Mouse (Mus musculus): ENCODE data around the gene Btbd9. TPM values are rescaled to one million over a fixed set of nuclear protein-coding genes. Genes with fewer than 3 reads are reported as not detected.

Gene Btbd9
- polyA plus RNA-seq, 1 experiment from 2014 or later: 63.4 TPM

- Histone ChIP-seq H3K9ac (ENCODE audit: low read length) (no peak overlapping the region), H3K9me3 (ENCODE audit: control insufficient read depth, low read length) (no peaks in the 10 kb centered on the region), H3K4me3 (ENCODE audit: low read depth, low read length) (no peak overlapping the region), H3K4me2 (ENCODE audit: low read depth, low read length, severe bottlenecking) (no peak overlapping the region), H3K27me3 (ENCODE audit: control insufficient read depth, insufficient read depth, low read length) (no peaks in the 10 kb centered on the region), H3K4me1 (replicated peaks; ENCODE audit: control insufficient read depth, insufficient read depth, low read length) (peaks cover 8% of the 10 kb centered on the region), H3K27ac (ENCODE audit: low read depth, low read length) (no peak overlapping the region), H3K36me3 (ENCODE audit: control insufficient read depth, insufficient read depth, low read length) (no peaks in the 10 kb centered on the region)
- DNase-seq (ENCODE audit: low spot score): no peak
- no peak for ATAC-seq (replicated peaks; ENCODE audit: low FRiP score)
- WGBS: 86% methylated on average over 8 of the region's 8 CpGs
Measured at GRCm38 (mm10) chr17:30573990-30574782, 2.1 kb downstream of the Btbd9 start.

- no peaks in the 10 kb centered on the region for H3K36me3 ChIP-seq (ENCODE audit: control insufficient read depth, insufficient read depth, low read length)
- no peak overlapping the region for H3K4me3 ChIP-seq (ENCODE audit: low read depth, low read length)
- no peaks in the 10 kb centered on the region for H3K9me3 ChIP-seq (ENCODE audit: control insufficient read depth, low read length)
- no peak overlapping the region for H3K27ac ChIP-seq (ENCODE audit: low read depth, low read length)
- no peaks in the 10 kb centered on the region for H3K27me3 ChIP-seq (ENCODE audit: control insufficient read depth, insufficient read depth, low read length)
- WGBS: 80% methylated on average over 3 of the region's 3 CpGs
- no peak overlapping the region for H3K4me2 ChIP-seq (ENCODE audit: low read depth, low read length, severe bottlenecking)
- DNase-seq (ENCODE audit: low spot score) (no peak), ATAC-seq (replicated peaks; ENCODE audit: low FRiP score) (no peak)
- H3K4me1 ChIP-seq (replicated peaks; ENCODE audit: control insufficient read depth, insufficient read depth, low read length): peaks cover 5% of the 10 kb centered on the region
- H3K9ac ChIP-seq (ENCODE audit: low read length): no peak overlapping the region
Measured at GRCm38 (mm10) chr17:30570971-30571370, 5.3 kb downstream of the Btbd9 start.

- Histone ChIP-seq H3K27ac (ENCODE audit: low read depth, low read length) (no peak overlapping the region), H3K9ac (ENCODE audit: low read length) (no peak overlapping the region), H3K27me3 (ENCODE audit: control insufficient read depth, insufficient read depth, low read length) (no peaks in the 10 kb centered on the region), H3K9me3 (ENCODE audit: control insufficient read depth, low read length) (no peaks in the 10 kb centered on the region), H3K4me3 (ENCODE audit: low read depth, low read length) (no peak overlapping the region), H3K4me2 (ENCODE audit: low read depth, low read length, severe bottlenecking) (no peak overlapping the region), H3K4me1 (replicated peaks; ENCODE audit: control insufficient read depth, insufficient read depth, low read length) (peaks cover 5% of the 10 kb centered on the region), H3K36me3 (ENCODE audit: control insufficient read depth, insufficient read depth, low read length) (no peaks in the 10 kb centered on the region)
- 87% methylated on average over 8 of the region's 8 CpGs for WGBS
- ATAC-seq (replicated peaks; ENCODE audit: low FRiP score) (no peak), DNase-seq (ENCODE audit: low spot score) (no peak)
Measured at GRCm38 (mm10) chr17:30570173-30570572, 6.1 kb downstream of the Btbd9 start.

- ATAC-seq (replicated peaks; ENCODE audit: low FRiP score) (no peak), DNase-seq (ENCODE audit: low spot score) (no peak)
- no peak overlapping the region for H3K27ac ChIP-seq (ENCODE audit: low read depth, low read length)
- no peak overlapping the region for H3K4me3 ChIP-seq (ENCODE audit: low read depth, low read length)
- no peaks in the 10 kb centered on the region for H3K4me1 ChIP-seq (replicated peaks; ENCODE audit: control insufficient read depth, insufficient read depth, low read length)
- H3K36me3 ChIP-seq (ENCODE audit: control insufficient read depth, insufficient read depth, low read length): no peaks in the 10 kb centered on the region
- no peaks in the 10 kb centered on the region for H3K9me3 ChIP-seq (ENCODE audit: control insufficient read depth, low read length)
- no peaks in the 10 kb centered on the region for H3K27me3 ChIP-seq (ENCODE audit: control insufficient read depth, insufficient read depth, low read length)
- H3K9ac ChIP-seq (ENCODE audit: low read length): no peak overlapping the region
- no peak overlapping the region for H3K4me2 ChIP-seq (ENCODE audit: low read depth, low read length, severe bottlenecking)
Measured at GRCm38 (mm10) chr17:30568473-30568872, 7.8 kb downstream of the Btbd9 start.

- no peak for ATAC-seq (replicated peaks; ENCODE audit: low FRiP score)
- no peaks in the 10 kb centered on the region for H3K4me1 ChIP-seq (replicated peaks; ENCODE audit: control insufficient read depth, insufficient read depth, low read length)
- no peaks in the 10 kb centered on the region for H3K36me3 ChIP-seq (ENCODE audit: control insufficient read depth, insufficient read depth, low read length)
- 86% methylated on average over 7 of the region's 7 CpGs for WGBS
- H3K4me2 ChIP-seq (ENCODE audit: low read depth, low read length, severe bottlenecking): no peak overlapping the region
- no peak overlapping the region for H3K9ac ChIP-seq (ENCODE audit: low read length)
- H3K27ac ChIP-seq (ENCODE audit: low read depth, low read length): no peak overlapping the region
- no peak for DNase-seq (ENCODE audit: low spot score)
- no peaks in the 10 kb centered on the region for H3K27me3 ChIP-seq (ENCODE audit: control insufficient read depth, insufficient read depth, low read length)
- no peak overlapping the region for H3K4me3 ChIP-seq (ENCODE audit: low read depth, low read length)
- H3K9me3 ChIP-seq (ENCODE audit: control insufficient read depth, low read length): no peaks in the 10 kb centered on the region
Measured at GRCm38 (mm10) chr17:30564971-30565370, 11.3 kb downstream of the Btbd9 start.

GRCm38 (mm10) chr17:30564407-30564806 is 11.9 kb downstream of the Btbd9 start:
- Histone ChIP-seq H3K4me2 (ENCODE audit: low read depth, low read length, severe bottlenecking) (no peak overlapping the region), H3K27ac (ENCODE audit: low read depth, low read length) (no peak overlapping the region), H3K27me3 (ENCODE audit: control insufficient read depth, insufficient read depth, low read length) (no peaks in the 10 kb centered on the region), H3K9ac (ENCODE audit: low read length) (no peak overlapping the region), H3K4me1 (replicated peaks; ENCODE audit: control insufficient read depth, insufficient read depth, low read length) (no peaks in the 10 kb centered on the region), H3K36me3 (ENCODE audit: control insufficient read depth, insufficient read depth, low read length) (no peaks in the 10 kb centered on the region), H3K9me3 (ENCODE audit: control insufficient read depth, low read length) (no peaks in the 10 kb centered on the region), H3K4me3 (ENCODE audit: low read depth, low read length) (no peak overlapping the region)
- 89% methylated on average over 3 of the region's 3 CpGs for WGBS
- DNase-seq (ENCODE audit: low spot score) (no peak), ATAC-seq (replicated peaks; ENCODE audit: low FRiP score) (no peak)

GRCm38 (mm10) chr17:30563484-30564075 is 12.7 kb downstream of the Btbd9 start:
- H3K36me3 ChIP-seq (ENCODE audit: control insufficient read depth, insufficient read depth, low read length): no peaks in the 10 kb centered on the region
- H3K27ac ChIP-seq (ENCODE audit: low read depth, low read length): no peak overlapping the region
- no peaks in the 10 kb centered on the region for H3K9me3 ChIP-seq (ENCODE audit: control insufficient read depth, low read length)
- no peak overlapping the region for H3K4me2 ChIP-seq (ENCODE audit: low read depth, low read length, severe bottlenecking)
- no peak for ATAC-seq (replicated peaks; ENCODE audit: low FRiP score)
- no peaks in the 10 kb centered on the region for H3K27me3 ChIP-seq (ENCODE audit: control insufficient read depth, insufficient read depth, low read length)
- H3K4me3 ChIP-seq (ENCODE audit: low read depth, low read length): no peak overlapping the region
- no peak overlapping the region for H3K9ac ChIP-seq (ENCODE audit: low read length)
- 73% methylated on average over 6 of the region's 6 CpGs for WGBS
- DNase-seq (ENCODE audit: low spot score): no peak
- no peaks in the 10 kb centered on the region for H3K4me1 ChIP-seq (replicated peaks; ENCODE audit: control insufficient read depth, insufficient read depth, low read length)

GRCm38 (mm10) chr17:30562770-30563169 is 13.5 kb downstream of the Btbd9 start:
- Histone ChIP-seq H3K27ac (ENCODE audit: low read depth, low read length) (no peak overlapping the region), H3K4me1 (replicated peaks; ENCODE audit: control insufficient read depth, insufficient read depth, low read length) (no peaks in the 10 kb centered on the region), H3K36me3 (ENCODE audit: control insufficient read depth, insufficient read depth, low read length) (no peaks in the 10 kb centered on the region), H3K27me3 (ENCODE audit: control insufficient read depth, insufficient read depth, low read length) (no peaks in the 10 kb centered on the region), H3K4me2 (ENCODE audit: low read depth, low read length, severe bottlenecking) (no peak overlapping the region), H3K9me3 (ENCODE audit: control insufficient read depth, low read length) (no peaks in the 10 kb centered on the region), H3K4me3 (ENCODE audit: low read depth, low read length) (no peak overlapping the region), H3K9ac (ENCODE audit: low read length) (no peak overlapping the region)
- WGBS: 82% methylated on average over 2 of the region's 2 CpGs
- no peak for DNase-seq (ENCODE audit: low spot score)
- ATAC-seq (replicated peaks; ENCODE audit: low FRiP score): no peak

- peak; percentile 66 for DNase-seq (ENCODE audit: low spot score)
- no peak overlapping the region for H3K4me2 ChIP-seq (ENCODE audit: low read depth, low read length, severe bottlenecking)
- 43% methylated on average over 3 of the region's 3 CpGs for WGBS
- H3K4me1 ChIP-seq (replicated peaks; ENCODE audit: control insufficient read depth, insufficient read depth, low read length): no peaks in the 10 kb centered on the region
- no peak overlapping the region for H3K4me3 ChIP-seq (ENCODE audit: low read depth, low read length)
- no peak overlapping the region for H3K27ac ChIP-seq (ENCODE audit: low read depth, low read length)
- ATAC-seq (replicated peaks; ENCODE audit: low FRiP score): no peak
- no peaks in the 10 kb centered on the region for H3K27me3 ChIP-seq (ENCODE audit: control insufficient read depth, insufficient read depth, low read length)
- no peak overlapping the region for H3K9ac ChIP-seq (ENCODE audit: low read length)
- no peaks in the 10 kb centered on the region for H3K9me3 ChIP-seq (ENCODE audit: control insufficient read depth, low read length)
- H3K36me3 ChIP-seq (ENCODE audit: control insufficient read depth, insufficient read depth, low read length): no peaks in the 10 kb centered on the region
Measured at GRCm38 (mm10) chr17:30559536-30559935, 16.8 kb downstream of the Btbd9 start.

Measured in forebrain, embryonic 11.5 days (tissue).